Mouse (Mus musculus) brain, embryonic 18.5 days (tissue): ENCODE results near the gene Wars2.

Experiments used
- DNase-seq: peaks from one replicate; pipeline ENCODE4 v3.0.0-alpha.2; 2012; ENCODE audit warnings: low read depth, low spot score

The Wars2 gene

DNA sequence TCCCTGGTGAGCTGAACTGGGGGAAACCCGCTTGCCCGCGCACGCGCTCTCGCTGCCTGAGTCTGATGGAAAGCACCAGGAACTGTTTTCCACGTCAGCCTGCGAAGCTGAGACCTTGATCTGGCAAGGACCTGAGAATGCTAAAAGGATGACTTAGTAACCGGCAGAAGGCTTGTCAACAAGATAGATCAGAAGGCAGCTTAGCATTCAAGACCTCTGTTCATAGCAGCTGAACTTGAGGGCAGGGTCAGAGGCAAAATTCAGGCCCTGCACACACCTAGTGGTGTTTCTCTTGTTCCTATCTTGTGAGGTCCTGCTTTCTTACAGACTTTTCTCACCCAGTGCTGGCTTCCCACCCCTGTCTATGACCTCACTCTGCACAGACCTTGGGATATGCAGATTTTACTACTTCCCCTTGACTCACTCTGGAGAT lies 122.6 kb downstream of the Wars2 start:
- no peak for DNase-seq

DNA sequence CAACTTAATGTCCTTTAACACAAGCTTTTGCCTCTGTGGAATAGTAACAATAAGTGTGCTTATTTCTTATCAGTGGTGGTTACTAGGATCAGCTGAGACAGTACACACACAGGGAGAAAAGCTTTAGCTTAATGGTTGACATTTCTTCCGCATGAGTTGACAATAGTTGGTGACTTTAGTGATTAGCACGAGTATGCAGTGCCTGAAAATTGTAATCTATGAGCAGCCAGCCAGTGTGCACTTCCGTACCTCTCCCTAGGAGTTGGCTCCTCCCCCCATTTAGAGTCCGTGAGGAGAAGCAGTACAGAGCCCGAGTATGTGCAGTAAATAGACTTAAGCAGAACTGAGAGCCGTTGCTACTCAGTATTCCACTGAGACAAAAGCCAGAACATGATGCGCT lies 123.8 kb downstream of the Wars2 start:
- DNase-seq = no peak

- DNase-seq = no peak
Observed at GRCm38 (mm10) chr3:99266752-99267303, 126.0 kb downstream of the Wars2 start.

GRCm38 (mm10) chr3:99277973-99278580 lies 137.2 kb downstream of the Wars2 start:
- no peak for DNase-seq

GRCm38 (mm10) chr3:99279718-99280117 lies 138.8 kb downstream of the Wars2 start:
- no peak for DNase-seq

DNA sequence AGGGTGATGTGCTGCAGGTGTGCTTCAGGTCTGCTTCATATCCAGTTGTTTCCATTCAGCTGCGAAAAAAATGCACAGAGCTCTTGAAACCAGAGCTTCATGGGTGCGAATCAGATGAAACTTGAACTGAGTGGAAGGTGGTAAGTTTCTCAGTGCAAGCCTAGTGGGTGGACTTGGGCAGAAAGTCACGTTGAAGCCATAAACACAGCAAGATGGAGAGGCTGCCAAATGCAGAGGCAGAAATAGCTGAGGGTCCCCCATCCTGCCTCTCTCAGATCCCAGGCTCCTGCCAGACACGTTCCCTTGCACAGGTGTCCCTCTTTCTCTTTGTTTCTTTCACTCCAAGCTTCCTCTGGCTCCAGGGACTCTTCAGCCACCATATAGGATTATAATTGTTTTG lies 140.6 kb downstream of the Wars2 start:
- no peak for DNase-seq

DNA sequence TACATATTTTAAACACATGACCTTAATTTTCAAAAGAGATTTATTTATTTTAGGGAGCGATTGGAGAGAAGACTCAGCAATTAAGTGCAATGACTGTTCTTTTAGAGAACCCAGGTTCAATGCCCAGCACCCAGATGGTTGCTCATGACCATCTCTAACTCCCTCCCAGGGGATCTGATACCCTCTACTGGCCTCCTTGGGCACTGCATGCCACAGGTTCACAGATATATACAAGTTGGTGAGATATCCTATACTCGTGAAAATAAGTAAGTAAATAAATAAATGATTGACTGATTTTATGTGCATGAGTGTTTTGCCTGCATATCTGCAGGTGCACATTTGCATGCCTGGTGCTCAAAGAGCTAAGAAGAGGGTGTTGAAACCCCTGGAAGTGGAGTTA lies 147.4 kb downstream of the Wars2 start:
- no peak for DNase-seq
